Mouse (Mus musculus): Measurements from ENCODE around the gene Mrvi1.
A peak's percentile ranks its signal among the peaks of the same experiment; 100 is the strongest.

The Mrvi1 gene

GRCm38 (mm10) chr7:110982053-110982705 is at the start of gene Mrvi1:
TSS of gene Mrvi1 (minus strand) at chr7:110982461.
- no peak for ATAC-seq (ENCODE audit: insufficient number of reproducible peaks, low FRiP score, low TSS enrichment)

- peak; percentile 55; the same call in 1 of the 2 replicates for ATAC-seq (ENCODE audit: insufficient number of reproducible peaks, low FRiP score, low TSS enrichment)
Observed at GRCm38 (mm10) chr7:111029046-111029553, 46.8 kb upstream of the Mrvi1 start.

- peak; percentile 96 for ATAC-seq (ENCODE audit: insufficient number of reproducible peaks, low FRiP score, low TSS enrichment)
Observed at GRCm38 (mm10) chr7:111028281-111029045, 46.2 kb upstream of the Mrvi1 start, which contains the start of gene Ctr9. TSS of gene Ctr9 (plus strand) at chr7:111028951.

- no peak for ATAC-seq (ENCODE audit: insufficient number of reproducible peaks, low FRiP score, low TSS enrichment)
Observed at GRCm38 (mm10) chr7:111024912-111025311, 42.7 kb upstream of the Mrvi1 start.

- no peak for ATAC-seq (ENCODE audit: insufficient number of reproducible peaks, low FRiP score, low TSS enrichment)
Observed at GRCm38 (mm10) chr7:111024068-111024594, 41.9 kb upstream of the Mrvi1 start.

GRCm38 (mm10) chr7:111020814-111021213 is 38.6 kb upstream of the Mrvi1 start:
- ATAC-seq (ENCODE audit: insufficient number of reproducible peaks, low FRiP score, low TSS enrichment), result no peak

- ATAC-seq (ENCODE audit: insufficient number of reproducible peaks, low FRiP score, low TSS enrichment), result no peak
Observed at GRCm38 (mm10) chr7:111016921-111017320, 34.7 kb upstream of the Mrvi1 start.

- no peak for ATAC-seq (ENCODE audit: insufficient number of reproducible peaks, low FRiP score, low TSS enrichment)
Observed at GRCm38 (mm10) chr7:111015731-111016130, 33.5 kb upstream of the Mrvi1 start.

- no peak for ATAC-seq (ENCODE audit: insufficient number of reproducible peaks, low FRiP score, low TSS enrichment)
Observed at GRCm38 (mm10) chr7:111014893-111015292, 32.6 kb upstream of the Mrvi1 start.

GRCm38 (mm10) chr7:111014039-111014605 is 31.9 kb upstream of the Mrvi1 start:
- no peak for ATAC-seq (ENCODE audit: insufficient number of reproducible peaks, low FRiP score, low TSS enrichment)

- ATAC-seq (ENCODE audit: insufficient number of reproducible peaks, low FRiP score, low TSS enrichment), result no peak
Observed at GRCm38 (mm10) chr7:111004136-111004840, 22.0 kb upstream of the Mrvi1 start.

GRCm38 (mm10) chr7:110998887-110999827 is 16.9 kb upstream of the Mrvi1 start:
- ATAC-seq (ENCODE audit: insufficient number of reproducible peaks, low FRiP score, low TSS enrichment), result no peak

- no peak for ATAC-seq (ENCODE audit: insufficient number of reproducible peaks, low FRiP score, low TSS enrichment)
Observed at GRCm38 (mm10) chr7:110991221-110991494, 8.9 kb upstream of the Mrvi1 start.

GRCm38 (mm10) chr7:110990356-110991220 is 8.3 kb upstream of the Mrvi1 start:
- no peak for ATAC-seq (ENCODE audit: insufficient number of reproducible peaks, low FRiP score, low TSS enrichment)

- no peak for ATAC-seq (ENCODE audit: insufficient number of reproducible peaks, low FRiP score, low TSS enrichment)
Observed at GRCm38 (mm10) chr7:110989286-110989879, 7.1 kb upstream of the Mrvi1 start.

- ATAC-seq (ENCODE audit: insufficient number of reproducible peaks, low FRiP score, low TSS enrichment), result no peak
Observed at GRCm38 (mm10) chr7:110988081-110988480, 5.8 kb upstream of the Mrvi1 start.

GRCm38 (mm10) chr7:110985581-110986265 is 3.5 kb upstream of the Mrvi1 start:
- no peak for ATAC-seq (ENCODE audit: insufficient number of reproducible peaks, low FRiP score, low TSS enrichment)

- ATAC-seq (ENCODE audit: insufficient number of reproducible peaks, low FRiP score, low TSS enrichment), result no peak
Observed at GRCm38 (mm10) chr7:110983621-110984020, 1.4 kb upstream of the Mrvi1 start.

Data from cerebellum, adult (tissue).